Mouse (Mus musculus) intestine, embryonic 14.5 days (tissue): ENCODE data around the gene Rps6ka5. TPM values are rescaled to one million over a fixed set of nuclear protein-coding genes. Genes with fewer than 3 reads are reported as not detected.

Source experiments
- ATAC-seq: fragments of 200-750 bp; cut with Nextera tagmentation; replicated peaks from 2 replicates; pipeline ENCODE4 v1.8.0; 2017; ENCODE audit warnings: low read depth, moderate number of reproducible peaks, moderate TSS enrichment, moderate library complexity; ENCODE audit not compliant: low FRiP score, low TSS enrichment
- DNase-seq: peaks from one replicate; pipeline ENCODE4 v3.0.0-alpha.2; 2018; ENCODE audit warnings: low spot score
- H3K27ac ChIP-seq: fragments of 300-500 bp; sonication (generic); 2 replicates; pipeline ENCODE4 v1.5.1; 2014; ENCODE audit warnings: low read depth, mild to moderate bottlenecking, control low read depth
- H3K27me3 ChIP-seq: fragments of 300-500 bp; sonication (generic); replicated peaks from 2 replicates; pipeline ENCODE4 v1.6.1; 2014; ENCODE audit warnings: low read length, control low read depth; ENCODE audit not compliant: control insufficient read depth, insufficient read depth
- H3K36me3 ChIP-seq: fragments of 300-500 bp; sonication (generic); 2 replicates; pipeline ENCODE4 v1.6.1; 2014; ENCODE audit warnings: low read length, control low read depth; ENCODE audit not compliant: control insufficient read depth, insufficient read depth
- H3K4me1 ChIP-seq: fragments of 300-500 bp; sonication (generic); replicated peaks from 2 replicates; pipeline ENCODE4 v1.6.1; 2014; ENCODE audit warnings: low read length, control low read depth, mixed read lengths; ENCODE audit not compliant: control insufficient read depth, insufficient read depth
- H3K4me2 ChIP-seq: fragments of 300-500 bp; sonication (generic); 2 replicates; pipeline ENCODE4 v1.6.1; 2014; ENCODE audit warnings: low read length
- H3K4me3 ChIP-seq: fragments of 300-500 bp; sonication (generic); 2 replicates; pipeline ENCODE4 v1.5.1; 2014; ENCODE audit warnings: low read depth, low read length, control low read depth, mixed read lengths
- H3K9ac ChIP-seq: fragments of 300-500 bp; sonication (generic); 2 replicates; pipeline ENCODE4 v1.6.1; 2014; ENCODE audit warnings: mild to moderate bottlenecking, low read length
- H3K9me3 ChIP-seq: fragments of 300-500 bp; sonication (generic); 2 replicates; pipeline ENCODE4 v1.6.1; 2016; ENCODE audit warnings: low read length, control low read depth; ENCODE audit not compliant: control insufficient read depth
- WGBS: fragments of 180-500 bp; shearing (Covaris S2); extraction: QIAGEN DNeasy Blood & Tissue Kit; methylation state at CpG from one replicate; pipeline ENCODE4 v1.1.7; 2014; 5-methylcytosine and 5-hydroxymethylcytosine counted together
- polyA plus RNA-seq: library from polyadenylated mRNA; unstranded; fragments of >200 nt; fragmentation: Nextera tagmentation; extraction: Ambion mirVana; gene quantifications from 2 replicates; pipeline ENCODE4 v1.2.1, GENCODE M21; 2014

Gene Rps6ka5
- polyA plus RNA-seq, 1 experiment from 2014 or later, result 3.2 TPM

DNA sequence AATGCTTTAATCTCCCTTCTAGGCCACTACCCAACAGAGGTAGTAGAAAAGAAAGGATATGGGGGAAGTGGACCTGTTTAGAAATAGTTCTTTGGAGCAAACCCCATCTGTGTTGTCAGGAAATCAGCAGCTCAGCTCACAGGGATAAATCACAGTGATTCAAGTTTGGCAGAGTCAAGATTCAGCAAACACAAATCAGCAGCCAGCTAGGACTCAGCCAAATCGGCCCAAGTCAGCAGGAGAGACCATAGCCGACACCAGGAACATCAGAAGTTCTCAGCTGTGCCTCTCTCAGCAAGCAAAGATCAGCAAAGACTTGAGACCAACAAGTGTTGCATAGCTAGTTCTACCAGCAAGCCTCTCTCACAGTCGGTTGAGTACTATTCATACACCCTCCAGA lies 93.6 kb downstream of the Rps6ka5 start:
- DNase-seq, result no peak
- ATAC-seq, result no peak
- Histone ChIP-seq H3K4me3 (no peak overlapping the region), H3K4me2 (no peak overlapping the region), H3K27ac (no peak overlapping the region), H3K27me3 (no peaks in the 10 kb centered on the region), H3K36me3 (no peaks in the 10 kb centered on the region), H3K9ac (no peak overlapping the region), H3K4me1 (no peaks in the 10 kb centered on the region), H3K9me3 (no peaks in the 10 kb centered on the region)
- WGBS, result 88% methylated on average over 3 of the region's 3 CpGs

DNA sequence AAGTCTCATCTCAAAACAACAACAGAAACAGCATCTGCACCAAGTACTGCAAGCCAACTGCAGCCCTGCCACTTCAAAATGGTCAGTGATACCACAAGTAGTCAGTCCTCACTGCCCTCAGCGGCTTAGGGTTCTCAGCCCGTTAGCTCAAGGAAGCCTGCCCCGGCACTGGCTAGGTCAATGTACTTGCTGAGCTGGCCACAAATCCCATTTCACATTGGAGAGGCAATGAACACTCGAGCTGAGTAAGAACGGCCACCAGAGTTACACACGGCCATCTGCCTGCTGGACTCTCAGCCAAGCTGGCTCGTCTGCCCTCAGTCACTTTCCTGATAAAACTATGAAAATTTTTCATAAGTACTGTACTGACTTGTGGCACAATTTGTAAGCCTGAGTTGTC lies 95.5 kb downstream of the Rps6ka5 start:
- H3K4me1 ChIP-seq, result no peaks in the 10 kb centered on the region
- no peak overlapping the region for H3K4me2 ChIP-seq
- no peak for DNase-seq
- no peak overlapping the region for H3K27ac ChIP-seq
- no peaks in the 10 kb centered on the region for H3K36me3 ChIP-seq
- ATAC-seq, result no peak
- H3K9me3 ChIP-seq, result no peaks in the 10 kb centered on the region
- H3K27me3 ChIP-seq, result no peaks in the 10 kb centered on the region
- no peak overlapping the region for H3K9ac ChIP-seq
- 94% methylated on average over 7 of the region's 7 CpGs for WGBS
- H3K4me3 ChIP-seq, result no peak overlapping the region

DNA sequence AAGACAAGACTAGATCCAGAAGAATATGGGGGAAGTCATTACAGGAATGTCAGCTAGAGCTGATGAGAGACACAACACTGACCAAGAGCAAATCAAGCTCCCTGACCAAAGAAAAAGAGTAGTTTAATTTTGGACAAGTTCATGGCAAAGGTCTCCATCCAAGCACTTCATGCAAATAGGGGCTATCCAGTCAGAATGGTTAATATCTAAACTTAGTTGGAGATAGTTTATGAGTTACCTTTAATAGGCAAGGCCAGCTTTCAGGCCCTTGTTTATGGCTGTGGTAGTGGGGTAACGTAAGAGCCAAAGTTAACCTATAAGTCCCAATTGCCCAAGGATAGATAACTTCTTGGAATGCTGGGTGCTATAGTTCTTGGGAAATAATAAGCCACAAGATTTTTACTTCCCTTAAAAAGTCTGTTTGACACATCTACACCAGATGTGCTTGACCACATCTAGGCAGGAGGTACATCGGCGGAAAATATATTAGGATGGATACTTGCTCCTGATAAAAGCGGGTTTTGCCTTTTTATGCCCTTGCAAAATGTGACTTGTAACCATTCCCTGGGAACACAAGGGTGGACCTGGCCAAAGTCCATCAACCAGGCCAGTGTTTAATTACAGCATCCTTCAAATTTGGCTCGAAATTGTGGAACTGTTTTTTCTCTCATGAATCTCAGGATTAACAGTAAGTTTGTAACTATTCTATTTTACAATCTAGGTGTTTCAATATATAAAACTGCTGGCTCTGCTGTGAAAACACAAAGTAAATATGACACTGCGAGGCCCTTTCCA lies 97.5 kb downstream of the Rps6ka5 start:
- H3K9me3 ChIP-seq, result no peaks in the 10 kb centered on the region
- ATAC-seq, result no peak
- no peak overlapping the region for H3K4me2 ChIP-seq
- WGBS, result 89% methylated on average over 6 of the region's 6 CpGs
- no peak overlapping the region for H3K9ac ChIP-seq
- no peaks in the 10 kb centered on the region for H3K27me3 ChIP-seq
- DNase-seq, result no peak
- no peaks in the 10 kb centered on the region for H3K4me1 ChIP-seq
- no peaks in the 10 kb centered on the region for H3K36me3 ChIP-seq
- no peak overlapping the region for H3K27ac ChIP-seq
- no peak overlapping the region for H3K4me3 ChIP-seq

DNA sequence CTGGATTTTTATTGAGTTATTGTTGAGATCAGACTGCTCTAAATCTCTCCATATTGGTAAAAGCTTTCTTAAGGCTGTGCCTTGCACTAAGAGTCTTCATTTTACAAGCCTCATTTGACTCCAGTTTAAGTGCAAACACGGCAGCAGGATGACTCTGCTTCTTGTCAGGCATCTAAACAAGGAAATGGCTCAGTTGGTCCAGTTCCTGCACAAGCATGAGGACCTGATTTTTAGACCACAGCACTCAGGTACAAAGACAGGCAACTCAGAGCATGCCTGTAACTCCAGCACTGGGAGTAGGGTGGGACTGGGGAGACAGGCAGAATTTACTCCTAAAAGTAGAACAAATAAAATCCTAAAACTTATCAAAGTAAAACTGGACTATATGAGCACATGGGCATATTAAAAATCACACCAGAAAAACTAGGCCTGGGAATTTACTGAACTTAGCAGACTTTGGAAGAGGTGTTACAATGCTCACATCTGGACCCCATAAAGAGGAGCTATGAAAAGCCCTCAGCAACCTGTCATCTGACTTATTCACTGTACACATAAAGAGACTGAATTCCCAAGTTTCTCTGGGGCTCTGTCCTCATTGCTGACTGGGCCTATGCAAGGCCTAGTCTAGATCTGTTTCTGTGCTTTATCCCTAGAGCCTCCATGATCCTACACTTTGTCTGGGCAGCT lies 99.6 kb downstream of the Rps6ka5 start:
- Histone ChIP-seq H3K9me3 (no peaks in the 10 kb centered on the region), H3K27me3 (no peaks in the 10 kb centered on the region), H3K4me1 (no peaks in the 10 kb centered on the region), H3K4me3 (no peak overlapping the region), H3K9ac (no peak overlapping the region), H3K27ac (no peak overlapping the region), H3K36me3 (no peaks in the 10 kb centered on the region), H3K4me2 (no peak overlapping the region)
- DNase-seq (no peak), ATAC-seq (no peak)
- WGBS, result 15% methylated on average over 1 of the region's 1 CpGs

DNA sequence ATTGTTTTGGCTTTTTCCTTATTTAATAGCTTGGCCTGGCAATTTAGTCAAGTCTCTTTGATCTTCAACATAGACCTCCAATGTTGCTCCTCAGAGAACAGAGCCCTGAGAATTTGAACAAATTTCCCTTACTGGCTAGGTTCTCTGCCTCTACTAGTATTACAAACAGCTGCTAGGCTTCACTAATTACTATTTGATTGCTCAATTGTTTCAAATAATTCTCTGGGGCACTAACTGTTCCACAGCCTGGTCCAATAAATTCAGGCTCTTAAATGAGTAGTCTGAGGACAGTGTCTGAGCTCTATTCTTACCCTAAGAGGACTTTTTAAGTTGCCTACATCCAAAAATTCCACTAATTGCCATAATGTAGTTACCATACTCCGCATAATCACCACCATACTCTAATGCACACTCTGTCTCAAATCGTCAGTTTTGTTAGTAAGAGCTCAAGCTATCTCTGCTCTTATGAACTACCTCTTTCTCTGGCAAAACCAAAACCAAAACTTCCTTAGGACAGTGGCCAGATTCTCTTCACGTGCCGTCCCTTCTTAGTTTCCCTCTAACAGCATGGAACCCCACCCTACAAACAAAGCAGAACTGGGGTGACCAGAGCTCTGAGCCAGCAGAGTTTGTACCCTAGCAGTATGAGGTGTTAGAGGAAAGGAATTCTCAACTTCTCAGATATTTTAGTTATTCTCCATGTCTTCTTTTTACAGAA lies 100.4 kb downstream of the Rps6ka5 start:
- H3K4me1 ChIP-seq, result no peaks in the 10 kb centered on the region
- no peaks in the 10 kb centered on the region for H3K36me3 ChIP-seq
- no peaks in the 10 kb centered on the region for H3K9me3 ChIP-seq
- DNase-seq, result no peak
- no peak overlapping the region for H3K9ac ChIP-seq
- no peak overlapping the region for H3K4me2 ChIP-seq
- no peak overlapping the region for H3K27ac ChIP-seq
- H3K27me3 ChIP-seq, result no peaks in the 10 kb centered on the region
- 79% methylated on average over 4 of the region's 4 CpGs for WGBS
- no peak overlapping the region for H3K4me3 ChIP-seq
- no peak for ATAC-seq

DNA sequence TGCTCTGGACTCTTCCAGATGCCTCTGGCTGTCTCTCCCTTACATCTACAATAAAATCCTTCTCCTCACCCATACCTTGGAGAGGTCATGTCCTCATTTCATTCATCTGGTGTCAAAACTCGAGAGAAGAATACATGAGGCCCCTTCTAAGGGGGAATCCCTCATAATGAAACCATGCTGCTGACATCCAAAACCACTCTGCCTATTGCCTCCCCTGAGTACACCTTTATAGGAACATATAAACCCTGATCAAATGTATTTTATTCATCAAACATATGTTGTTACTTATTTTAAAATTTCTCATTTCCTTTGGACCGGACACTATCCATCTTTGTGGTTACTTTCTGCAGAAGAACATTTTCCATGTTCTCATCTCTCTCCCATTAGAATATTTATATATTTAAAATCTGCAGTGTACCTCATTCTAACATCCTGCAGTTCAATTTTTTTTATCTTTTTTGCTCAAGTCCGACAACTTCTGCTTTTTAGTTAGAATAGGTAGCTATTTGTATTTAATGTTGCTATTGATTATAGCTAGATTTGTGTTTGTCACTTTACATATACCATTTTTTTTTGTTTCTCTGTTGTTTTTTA lies 101.8 kb downstream of the Rps6ka5 start:
- H3K9me3 ChIP-seq, result no peaks in the 10 kb centered on the region
- WGBS, result 79% methylated on average over 3 of the region's 3 CpGs
- no peak overlapping the region for H3K27ac ChIP-seq
- H3K36me3 ChIP-seq, result no peaks in the 10 kb centered on the region
- DNase-seq (no peak), ATAC-seq (no peak)
- H3K4me2 ChIP-seq, result no peak overlapping the region
- H3K9ac ChIP-seq, result no peak overlapping the region
- no peaks in the 10 kb centered on the region for H3K4me1 ChIP-seq
- no peaks in the 10 kb centered on the region for H3K27me3 ChIP-seq
- no peak overlapping the region for H3K4me3 ChIP-seq

DNA sequence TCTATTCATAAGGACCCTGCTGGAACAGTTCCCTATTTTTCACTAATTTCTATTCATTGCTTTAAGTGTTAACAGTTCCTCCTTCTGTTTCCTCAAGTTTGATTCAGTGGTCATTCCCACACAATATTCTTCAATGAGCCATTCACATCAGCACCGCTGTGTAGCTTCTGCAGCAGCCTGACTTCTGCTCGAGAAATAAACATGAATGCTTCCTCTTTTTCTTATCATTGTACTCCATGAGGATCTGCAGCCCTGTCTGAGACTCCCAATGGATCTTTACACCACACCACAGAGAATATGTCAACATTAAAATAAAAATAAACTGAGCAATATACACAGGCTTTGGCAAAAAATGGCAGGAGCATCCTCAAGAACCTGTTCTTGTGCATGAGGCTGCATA lies 111.5 kb downstream of the Rps6ka5 start:
- H3K9ac ChIP-seq, result no peak overlapping the region
- no peak overlapping the region for H3K4me2 ChIP-seq
- ATAC-seq, result no peak
- no peaks in the 10 kb centered on the region for H3K27me3 ChIP-seq
- no peak for DNase-seq
- no peak overlapping the region for H3K27ac ChIP-seq
- H3K9me3 ChIP-seq, result no peaks in the 10 kb centered on the region
- WGBS, result 65% methylated on average over 2 of the region's 2 CpGs
- H3K36me3 ChIP-seq, result no peaks in the 10 kb centered on the region
- H3K4me3 ChIP-seq, result no peak overlapping the region
- H3K4me1 ChIP-seq, result no peaks in the 10 kb centered on the region

DNA sequence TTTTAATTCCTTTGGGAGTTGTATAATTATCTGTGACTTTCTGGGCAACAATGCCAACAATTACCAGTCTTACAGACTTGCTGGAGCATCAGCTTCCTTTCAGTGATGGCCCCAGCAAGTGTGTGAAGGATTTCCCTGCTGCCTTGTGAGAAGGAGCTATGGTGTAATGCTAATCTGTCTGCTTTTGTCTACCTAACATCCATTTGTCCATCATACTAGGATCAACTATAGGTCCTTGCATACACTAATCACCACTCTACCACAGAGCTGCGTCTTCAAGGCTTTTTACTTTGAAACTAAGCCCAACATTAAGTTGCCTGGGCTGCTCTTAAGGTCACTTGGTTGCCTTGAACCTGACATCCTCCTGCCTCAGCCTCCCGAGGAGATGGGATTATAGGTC lies 112.9 kb downstream of the Rps6ka5 start:
- DNase-seq (no peak), ATAC-seq (no peak)
- H3K4me1 ChIP-seq, result no peaks in the 10 kb centered on the region
- no peaks in the 10 kb centered on the region for H3K36me3 ChIP-seq
- no peak overlapping the region for H3K9ac ChIP-seq
- no peak overlapping the region for H3K4me3 ChIP-seq
- H3K4me2 ChIP-seq, result no peak overlapping the region
- 81% methylated on average over 2 of the region's 2 CpGs for WGBS
- H3K27me3 ChIP-seq, result no peaks in the 10 kb centered on the region
- no peaks in the 10 kb centered on the region for H3K9me3 ChIP-seq
- no peak overlapping the region for H3K27ac ChIP-seq
